Mouse (Mus musculus): ENCODE results near the gene Gm45015. TPM values are rescaled to one million over a fixed set of nuclear protein-coding genes. Genes with fewer than 3 reads are reported as not detected.

Gm45015 gene
- polyA plus RNA-seq, 1 experiment from 2014 or later = not detected

Other genes starting within 250 kb of the Gm45015 start
- gene Xlr3a, start 239.7 kb downstream of the Gm45015 start, polyA plus RNA-seq (2015; fragmentation: Nextera tagmentation; extraction: Ambion mirVana) = 4.1 and 4.2 TPM in 2 replicates
- 0.72 and 1.9 TPM in 2 replicates for gene Gm14685, start 219.8 kb downstream of the Gm45015 start, polyA plus RNA-seq (2015; fragmentation: Nextera tagmentation; extraction: Ambion mirVana)
- gene Xlr5b, start 188.0 kb downstream of the Gm45015 start, polyA plus RNA-seq (2015; fragmentation: Nextera tagmentation; extraction: Ambion mirVana) = not detected in 2 replicates
- 0.38 and 1.0 TPM in 2 replicates for gene DXBay18, start 187.4 kb downstream of the Gm45015 start, polyA plus RNA-seq (2015; fragmentation: Nextera tagmentation; extraction: Ambion mirVana)
- gene Spin2d, start 159.9 kb downstream of the Gm45015 start, polyA plus RNA-seq (2015; fragmentation: Nextera tagmentation; extraction: Ambion mirVana) = not detected in 2 replicates
- gene Xlr3b, start 144.6 kb downstream of the Gm45015 start, polyA plus RNA-seq (2015; fragmentation: Nextera tagmentation; extraction: Ambion mirVana) = 12.7 and 16.0 TPM in 2 replicates
- gene Xlr4b, start 122.5 kb downstream of the Gm45015 start, polyA plus RNA-seq (2015; fragmentation: Nextera tagmentation; extraction: Ambion mirVana) = 0.66 and 0.75 TPM in 2 replicates
- gene F8a, start 108.5 kb downstream of the Gm45015 start, polyA plus RNA-seq (2015; fragmentation: Nextera tagmentation; extraction: Ambion mirVana) = 33.0 and 34.3 TPM in 2 replicates
- gene Xlr4c, start 93.7 kb downstream of the Gm45015 start, polyA plus RNA-seq (2015; fragmentation: Nextera tagmentation; extraction: Ambion mirVana) = not detected in 2 replicates
- gene Xlr3c, start 71.5 kb downstream of the Gm45015 start, polyA plus RNA-seq (2015; fragmentation: Nextera tagmentation; extraction: Ambion mirVana) = 0.11 TPM in 1 of 2 replicates, not detected in the other
- not detected in 2 replicates for gene Xlr5a, start 43.9 kb downstream of the Gm45015 start, polyA plus RNA-seq (2015; fragmentation: Nextera tagmentation; extraction: Ambion mirVana)
- gene Xlr5c, start 43.9 kb downstream of the Gm45015 start, polyA plus RNA-seq (2015; fragmentation: Nextera tagmentation; extraction: Ambion mirVana) = not detected in 2 replicates
- 8.4 and 12.5 TPM in 2 replicates for gene Zfp275, start 5.8 kb upstream of the Gm45015 start, polyA plus RNA-seq (2015; fragmentation: Nextera tagmentation; extraction: Ambion mirVana)
- 0.09 and 0.15 TPM in 2 replicates for gene Gm18336, start 61.9 kb upstream of the Gm45015 start, polyA plus RNA-seq (2015; fragmentation: Nextera tagmentation; extraction: Ambion mirVana)
- 1.7 and 1.9 TPM in 2 replicates for gene Zfp92, start 74.3 kb upstream of the Gm45015 start, polyA plus RNA-seq (2015; fragmentation: Nextera tagmentation; extraction: Ambion mirVana)
- not detected in 2 replicates for gene Trex2, start 98.5 kb upstream of the Gm45015 start, polyA plus RNA-seq (2015; fragmentation: Nextera tagmentation; extraction: Ambion mirVana)
- 68.4 and 70.7 TPM in 2 replicates for gene Haus7, start 122.2 kb upstream of the Gm45015 start, polyA plus RNA-seq (2015; fragmentation: Nextera tagmentation; extraction: Ambion mirVana)
- 23.2 and 40.9 TPM in 2 replicates for gene Bgn, start 146.8 kb upstream of the Gm45015 start, polyA plus RNA-seq (2015; fragmentation: Nextera tagmentation; extraction: Ambion mirVana)
- gene Atp2b3, start 166.2 kb upstream of the Gm45015 start, polyA plus RNA-seq (2015; fragmentation: Nextera tagmentation; extraction: Ambion mirVana) = 8.9 and 9.1 TPM in 2 replicates

Measured in hindbrain, embryonic 16.5 days (tissue).